Comparison of ENCODE assay signal across 9 mouse cellular contexts in genomic region chr2:24960910-24961309, GRCm38 (mm10). TPM values are rescaled to one million over a fixed set of nuclear protein-coding genes. Genes with fewer than 3 reads are reported as not detected.
A peak's percentile ranks its signal among the peaks of the same experiment; 100 is the strongest.
DNase-seq lines count a peak whose midpoint lies in the region; ATAC-seq and TF ChIP-seq lines count a peak whose summit lies in the region.
"Had no signal": no experiment of that assay in that cellular context is flagged by ENCODE, and none has a peak within 500 bp of the region (broad histone marks: within the 10 kb centered on the region; RNA-seq: fewer than 3 reads in every experiment).

No protein-coding gene starts in this region.

- no peaks in the 10 kb centered on the region for H3K9me3 ChIP-seq in hindbrain, postnatal 0 days (ENCODE audit: low read length)
- H3K9me3 ChIP-seq: heart, embryonic 13.5 days had no signal

- no peak overlapping the region for H3K4me3 ChIP-seq in spleen, adult 2 months (ENCODE audit: extremely low read depth, insufficient read depth, insufficient read length)
- H3K4me3 ChIP-seq in hindbrain, postnatal 0 days (ENCODE audit: low read length): no peak overlapping the region
- H3K4me3 ChIP-seq: heart, embryonic 13.5 days had no signal

- no peak for ATAC-seq in hindbrain, postnatal 0 days
- no peak; the same call in 1 of the 2 replicates for ATAC-seq in frontal cortex, adult (ENCODE audit: low TSS enrichment)

- TF ChIP-seq POLR2A in spleen, adult 2 months (IDR thresholded peaks at IDR 0.05; ENCODE audit: low read depth, low read length): no peak

- no peak overlapping the region for H3K4me2 ChIP-seq in hindbrain, postnatal 0 days (ENCODE audit: low read depth, low read length)
- H3K4me2 ChIP-seq: heart, embryonic 13.5 days had no signal

- H3K27me3 ChIP-seq in spleen, adult 2 months (ENCODE audit: control insufficient read depth, insufficient read depth, low read length): no peaks in the 10 kb centered on the region
- H3K27me3 ChIP-seq in hindbrain, postnatal 0 days (ENCODE audit: insufficient read depth, low read length): no peaks in the 10 kb centered on the region
- H3K27me3 ChIP-seq: heart, embryonic 13.5 days had no signal

- H3K27ac ChIP-seq in spleen, adult 2 months (ENCODE audit: insufficient read depth, low read length): no peak overlapping the region
- H3K27ac ChIP-seq in hindbrain, postnatal 0 days: no peak overlapping the region
- H3K27ac ChIP-seq: heart, embryonic 13.5 days had no signal

- TF ChIP-seq CTCF in spleen, adult 2 months (IDR thresholded peaks at IDR 0.05; ENCODE audit: extremely low read depth, insufficient read depth, insufficient read length, insufficient replicate concordance): peak; percentile 16; the same call in 1 of the 2 replicates
- peak; percentile 75 for TF ChIP-seq CTCF in hindbrain, postnatal 0 days (IDR thresholded peaks at IDR 0.05; ENCODE audit: low read depth)

- H3K9ac ChIP-seq in hindbrain, postnatal 0 days (replicated peaks; ENCODE audit: low read length): no peak overlapping the region
- H3K9ac ChIP-seq: heart, embryonic 13.5 days had no signal

- WGBS in spleen, adult 2 months: 63% methylated on average over 3 of the region's 3 CpGs
- WGBS in hindbrain, postnatal 0 days: 29% methylated on average over 3 of the region's 3 CpGs

- peaks cover 5% of the 10 kb centered on the region for H3K36me3 ChIP-seq in spleen, adult 2 months (ENCODE audit: control insufficient read depth, insufficient read depth, low read length)
- H3K36me3 ChIP-seq in hindbrain, postnatal 0 days (ENCODE audit: insufficient read depth, low read length): peaks cover 35% of the 10 kb centered on the region

- peak; percentile 9 for DNase-seq in gastrocnemius, adult 18-20 months (ENCODE audit: low spot score)
- DNase-seq in gastrocnemius, adult 8-10 months (ENCODE audit: low spot score in 2 of 2): no peak
- DNase-seq in spleen, adult 2 months (ENCODE audit: low read depth in 1 of 2, low spot score in 2 of 2): peak in 1 of 2 experiments; percentile 9
- DNase-seq in spleen, adult 12 weeks (ENCODE audit: low spot score): no peak
- peak; percentile 59 for DNase-seq in hindbrain, postnatal 0 days (ENCODE audit: low spot score)
- DNase-seq in mesoderm, embryonic 11.5 days (ENCODE audit: low read depth, low spot score): peak; percentile 37
- DNase-seq in gastrocnemius, postnatal 4 days (ENCODE audit: low spot score in 2 of 2): no peak

- H3K4me1 ChIP-seq in spleen, adult 2 months (ENCODE audit: control insufficient read depth, insufficient read depth, insufficient read length): peaks cover 6% of the 10 kb centered on the region; the same call in 1 of the 2 replicates
- H3K4me1 ChIP-seq in hindbrain, postnatal 0 days (ENCODE audit: insufficient read depth, low read length): peaks cover 7% of the 10 kb centered on the region; the same call in 1 of the 2 replicates

RNA-seq across cellular contexts. Expression of gene Dph7, which starts 1.3 kb away (rescaled TPM):
- total RNA-seq in gastrocnemius, adult 18-20 months (2021): 1 to 10 TPM; 2.7 to 3.8 TPM
- total RNA-seq in gastrocnemius, adult 8-10 months (2022): 1 to 10 TPM; 3.8 to 4.3 (median 4.2) TPM
- polyA plus RNA-seq in spleen, adult 2 months (2012; rRNA removed): 16.0 and 18.3 TPM in 2 replicates
- total RNA-seq in hindbrain, postnatal 0 days (2014; rRNA removed): 38.9 and 45.8 TPM in 2 replicates
- 32.1 and 35.7 TPM in 2 replicates for polyA plus RNA-seq in hindbrain, postnatal 0 days (2015; fragmentation: Nextera tagmentation; extraction: Ambion mirVana)
- 10 to 100 TPM in 1 of 2 experiments, 1 to 10 TPM in 1; 8.3 to 10.6 TPM for total RNA-seq in gastrocnemius, postnatal 4 days (2021)

RNA-seq across cellular contexts. Expression of gene Zmynd19, which starts 11.3 kb away (rescaled TPM):
- 10 to 100 TPM; 18.3 to 20.3 TPM for total RNA-seq in gastrocnemius, adult 18-20 months (2021)
- total RNA-seq in gastrocnemius, adult 8-10 months (2022): 10 to 100 TPM; 19.9 to 24.0 (median 23.1) TPM
- polyA plus RNA-seq in spleen, adult 2 months (2012; rRNA removed): 3.8 and 4.9 TPM in 2 replicates
- 23.2 and 25.6 TPM in 2 replicates for total RNA-seq in hindbrain, postnatal 0 days (2014; rRNA removed)
- polyA plus RNA-seq in hindbrain, postnatal 0 days (2015; fragmentation: Nextera tagmentation; extraction: Ambion mirVana): 19.2 and 21.0 TPM in 2 replicates
- 10 to 100 TPM; 23.9 to 25.9 TPM for total RNA-seq in gastrocnemius, postnatal 4 days (2021)

RNA-seq across cellular contexts. Expression of gene Mrpl41, which starts 14.0 kb away (rescaled TPM):
- total RNA-seq in gastrocnemius, adult 18-20 months (2021): 10 to 100 TPM; 38.1 TPM
- total RNA-seq in gastrocnemius, adult 8-10 months (2022): 10 to 100 TPM; 33.0 to 39.9 (median 34.9) TPM
- polyA plus RNA-seq in spleen, adult 2 months (2012; rRNA removed): 12.6 and 18.8 TPM in 2 replicates
- 52.0 and 52.7 TPM in 2 replicates for total RNA-seq in hindbrain, postnatal 0 days (2014; rRNA removed)
- 197 and 201 TPM in 2 replicates for polyA plus RNA-seq in hindbrain, postnatal 0 days (2015; fragmentation: Nextera tagmentation; extraction: Ambion mirVana)
- 10 to 100 TPM; 56.1 to 59.4 TPM for total RNA-seq in gastrocnemius, postnatal 4 days (2021)

RNA-seq across cellular contexts. Expression of gene Pnpla7, which starts 14.9 kb away (rescaled TPM):
- total RNA-seq in gastrocnemius, adult 18-20 months (2021): 10 to 100 TPM; 34.9 to 45.5 TPM
- 10 to 100 TPM; 32.8 to 48.4 (median 40.4) TPM for total RNA-seq in gastrocnemius, adult 8-10 months (2022)
- polyA plus RNA-seq in spleen, adult 2 months (2012; rRNA removed): 43.0 and 50.4 TPM in 2 replicates
- 6.7 and 7.6 TPM in 2 replicates for total RNA-seq in hindbrain, postnatal 0 days (2014; rRNA removed)
- polyA plus RNA-seq in hindbrain, postnatal 0 days (2015; fragmentation: Nextera tagmentation; extraction: Ambion mirVana): 4.1 and 4.8 TPM in 2 replicates
- total RNA-seq in gastrocnemius, postnatal 4 days (2021): 10 to 100 TPM; 17.3 to 23.2 TPM

RNA-seq across cellular contexts. Expression of gene Arrdc1, which starts 25.9 kb away (rescaled TPM):
- total RNA-seq in gastrocnemius, adult 18-20 months (2021): 1 to 10 TPM; 2.7 to 3.2 TPM
- 1 to 10 TPM; 1.2 to 3.3 (median 2.2) TPM for total RNA-seq in gastrocnemius, adult 8-10 months (2022)
- 192 and 248 TPM in 2 replicates for polyA plus RNA-seq in spleen, adult 2 months (2012; rRNA removed)
- total RNA-seq in hindbrain, postnatal 0 days (2014; rRNA removed): 78.8 and 80.7 TPM in 2 replicates
- 39.8 and 41.9 TPM in 2 replicates for polyA plus RNA-seq in hindbrain, postnatal 0 days (2015; fragmentation: Nextera tagmentation; extraction: Ambion mirVana)
- 10 to 100 TPM; 15.0 to 17.5 TPM for total RNA-seq in gastrocnemius, postnatal 4 days (2021)

Comparison
In these comparisons a context has a peak if more than half of its experiments do, and no peak if none do; other contexts are left out.
1. DNase-seq: peak in gastrocnemius, adult 18-20 months (single experiment), hindbrain, postnatal 0 days (single experiment) and mesoderm, embryonic 11.5 days (single experiment); none in gastrocnemius, adult 8-10 months (0 of 2), spleen, adult 12 weeks (single experiment) and gastrocnemius, postnatal 4 days (0 of 2).